Mouse (Mus musculus): ENCODE results near the gene Gm45140.

DNA sequence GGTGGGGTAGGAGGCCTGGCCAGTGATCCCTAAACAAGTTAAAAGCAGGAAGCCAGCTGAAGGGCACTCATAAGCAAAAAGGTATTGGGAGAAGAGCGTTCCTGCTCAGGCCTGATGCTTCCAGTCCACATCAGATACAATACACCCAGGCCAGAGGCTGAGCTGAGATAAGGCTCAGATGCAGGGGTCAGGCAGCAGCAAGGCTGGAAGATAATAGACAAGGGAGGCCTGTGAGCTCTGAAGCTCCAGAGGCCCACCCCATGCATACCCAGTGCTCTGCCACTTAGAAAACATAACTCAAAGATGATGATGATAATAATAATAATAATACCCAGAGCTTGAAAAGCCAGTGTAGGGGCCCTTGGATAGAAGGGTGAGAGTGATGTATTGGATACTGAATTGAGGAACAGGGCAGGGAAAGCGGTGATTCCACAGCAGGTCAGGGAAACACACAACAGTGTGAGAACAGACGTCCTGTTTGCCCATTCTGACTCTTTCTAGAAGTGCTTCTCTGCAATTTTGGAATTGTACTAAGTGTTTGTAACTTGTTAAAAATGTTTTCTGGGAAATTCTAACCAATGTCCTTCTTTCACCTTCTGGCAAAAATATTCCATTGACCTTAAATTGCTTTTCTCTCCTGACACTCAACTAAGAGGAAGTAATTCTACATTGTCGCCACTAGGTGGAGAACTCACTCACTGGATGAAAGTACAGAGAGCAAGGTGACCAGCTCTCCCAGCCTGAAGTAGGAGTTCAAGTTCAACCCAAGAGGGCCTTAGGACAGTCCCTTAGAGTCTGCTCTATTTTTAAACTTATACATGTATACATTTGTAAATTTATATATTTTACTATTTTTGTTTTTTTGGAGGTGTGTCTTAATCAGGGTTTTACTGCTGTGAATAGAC is 72.0 kb downstream of the Gm45140 start:
- no peak for TF ChIP-seq POLR2A (IDR thresholded peaks at IDR 0.05; ENCODE audit: insufficient read depth, low read depth, low read length)
- no peak for TF ChIP-seq CTCF (IDR thresholded peaks at IDR 0.05; ENCODE audit: insufficient read depth, low read depth, low read length)

Measured in olfactory bulb, adult 2 months (tissue).